Mouse (Mus musculus) midbrain, embryonic 10.5 days (tissue): ENCODE data around the gene Podxl. TPM values are rescaled to one million over a fixed set of nuclear protein-coding genes. Genes with fewer than 3 reads are reported as not detected.

Source experiments
- DNase-seq: peaks from one replicate; pipeline ENCODE4 v3.0.0-alpha.2; 2017; ENCODE audit warnings: low spot score
- H3K27ac ChIP-seq: fragments of 300-500 bp; sonication (generic); replicated peaks from 2 replicates; pipeline ENCODE4 v1.5.1; 2016; ENCODE audit warnings: mild to moderate bottlenecking
- H3K27me3 ChIP-seq: fragments of 300-500 bp; sonication (generic); 2 replicates; pipeline ENCODE4 v1.6.1; 2016; ENCODE audit warnings: low read depth, mild to moderate bottlenecking; ENCODE audit not compliant: poor library complexity, severe bottlenecking
- H3K36me3 ChIP-seq: fragments of 300-500 bp; sonication (generic); 2 replicates; pipeline ENCODE4 v1.6.1; 2016; ENCODE audit warnings: mild to moderate bottlenecking, moderate library complexity
- H3K4me1 ChIP-seq: fragments of 300-500 bp; sonication (generic); 2 replicates; pipeline ENCODE4 v1.6.1; 2016
- H3K4me3 ChIP-seq: fragments of 300-500 bp; sonication (generic); 2 replicates; pipeline ENCODE4 v1.5.1; 2016; ENCODE audit warnings: mild to moderate bottlenecking, moderate library complexity
- H3K9me3 ChIP-seq: fragments of 300-500 bp; sonication (generic); replicated peaks from 2 replicates; pipeline ENCODE4 v1.6.1; 2016; ENCODE audit warnings: mild to moderate bottlenecking
- WGBS: fragments of 180-500 bp; shearing (Covaris S2); methylation state at CpG from one replicate; pipeline ENCODE4 v1.1.7; 2016; 5-methylcytosine and 5-hydroxymethylcytosine counted together
- polyA plus RNA-seq: library from polyadenylated mRNA; unstranded; fragments of >200 nt; fragmentation: Nextera tagmentation; extraction: Ambion mirVana; gene quantifications from 2 replicates; pipeline ENCODE4 v1.2.1, GENCODE M21; 2016

The Podxl gene
- polyA plus RNA-seq, result 19.7 and 22.4 TPM in 2 replicates

DNA sequence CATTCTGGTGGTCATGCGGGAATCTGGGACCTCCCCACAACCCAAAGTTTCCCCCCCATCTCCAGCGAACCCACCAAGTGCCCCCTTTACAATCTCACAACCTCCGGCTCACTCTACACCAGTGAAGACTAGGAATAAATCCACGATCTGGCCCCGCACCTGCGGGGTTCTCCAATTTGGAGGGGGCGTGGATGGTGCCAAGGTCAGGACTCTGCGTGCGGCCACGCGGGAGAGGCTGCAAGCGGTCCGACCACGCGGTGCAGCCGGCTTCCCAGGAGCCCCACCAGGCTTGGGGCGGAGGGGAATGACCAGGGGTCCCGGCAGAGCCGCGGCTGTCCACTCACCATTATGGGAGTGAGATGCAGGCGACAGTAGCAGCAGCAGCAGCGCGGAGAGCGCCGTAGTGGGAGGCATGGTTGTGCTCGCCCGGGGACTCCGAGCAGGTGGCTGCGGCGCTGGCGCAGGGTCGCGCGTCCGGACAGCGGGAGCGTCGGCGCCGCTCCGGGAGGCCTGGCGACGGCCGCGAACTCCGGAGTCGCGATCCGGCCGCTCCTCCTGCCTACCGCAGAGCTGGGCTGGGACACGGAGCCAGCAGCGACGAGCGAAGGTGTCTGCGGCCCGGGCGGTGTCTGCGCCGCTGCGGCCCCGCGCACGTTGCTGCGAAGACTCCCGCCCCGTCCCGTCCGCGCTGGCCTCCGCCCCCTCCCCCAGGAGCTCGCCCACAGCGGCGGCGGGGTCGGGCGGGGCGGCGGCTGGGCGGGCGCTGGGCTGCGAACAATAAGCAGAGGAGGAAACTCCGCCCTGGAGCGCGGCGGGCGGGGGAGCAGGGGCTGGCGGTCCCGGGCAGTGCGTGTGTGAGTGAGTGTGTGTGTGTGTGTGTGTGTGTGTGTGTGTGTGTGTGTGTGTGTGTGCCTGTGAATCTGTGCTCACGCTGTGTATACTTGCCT, at the start of gene Podxl:
Podxl (minus strand) TSS at position 747 of the 947 bp plus-strand sequence.
- peak; percentile 93 for DNase-seq
- H3K4me1 ChIP-seq, result peaks cover 76% of the 10 kb centered on the region
- H3K27me3 ChIP-seq, result peaks cover 42% of the 10 kb centered on the region
- H3K9me3 ChIP-seq, result no peaks in the 10 kb centered on the region
- H3K36me3 ChIP-seq, result no peaks in the 10 kb centered on the region
- peak within 1 kb of the TSS; percentile 93 for H3K27ac ChIP-seq
- under 1% methylated on average over 91 of the region's 91 CpGs for WGBS
- peak within 1 kb of the TSS; percentile 89 for H3K4me3 ChIP-seq

DNA sequence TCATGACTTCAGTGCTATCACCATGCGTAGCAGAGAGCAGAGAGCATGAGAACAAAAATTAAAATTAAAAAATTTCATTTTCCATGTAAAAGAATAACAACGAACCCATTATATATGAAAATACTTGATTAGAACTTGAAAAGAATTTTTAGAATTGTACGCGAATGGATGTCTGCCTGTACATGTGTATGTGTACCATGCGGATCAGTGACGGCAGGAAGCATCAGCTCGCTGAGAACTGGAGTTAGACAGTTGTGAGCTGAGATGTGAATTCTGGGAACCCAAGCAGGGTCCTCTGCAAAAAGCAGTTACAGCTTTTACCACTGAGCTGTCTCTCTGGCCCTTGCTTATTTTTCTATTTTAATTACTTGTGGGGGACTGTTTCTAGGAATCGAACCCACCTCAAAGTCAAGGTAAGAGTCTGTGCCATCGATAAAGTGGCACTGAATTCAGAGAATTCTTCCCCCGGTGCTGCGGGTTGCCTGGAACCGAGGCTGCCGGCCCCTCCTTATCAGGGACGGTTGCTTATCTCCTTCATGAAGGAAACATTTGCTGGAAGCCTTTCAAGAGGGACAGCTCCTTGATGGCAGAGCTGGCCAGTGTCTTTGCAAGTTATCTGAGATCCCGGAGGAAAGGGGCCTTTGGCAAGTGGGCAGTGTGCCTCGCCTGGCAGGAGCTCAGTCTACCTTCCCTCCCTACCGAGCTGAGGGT, 48.9 kb upstream of the Podxl start:
- H3K27ac ChIP-seq, result no peak overlapping the region
- peaks cover 14% of the 10 kb centered on the region for H3K4me1 ChIP-seq
- H3K36me3 ChIP-seq, result no peaks in the 10 kb centered on the region
- no peak for DNase-seq
- H3K27me3 ChIP-seq, result no peaks in the 10 kb centered on the region
- WGBS, result 85% methylated on average over 17 of the region's 17 CpGs
- H3K4me3 ChIP-seq, result no peak overlapping the region
- H3K9me3 ChIP-seq, result no peaks in the 10 kb centered on the region

DNA sequence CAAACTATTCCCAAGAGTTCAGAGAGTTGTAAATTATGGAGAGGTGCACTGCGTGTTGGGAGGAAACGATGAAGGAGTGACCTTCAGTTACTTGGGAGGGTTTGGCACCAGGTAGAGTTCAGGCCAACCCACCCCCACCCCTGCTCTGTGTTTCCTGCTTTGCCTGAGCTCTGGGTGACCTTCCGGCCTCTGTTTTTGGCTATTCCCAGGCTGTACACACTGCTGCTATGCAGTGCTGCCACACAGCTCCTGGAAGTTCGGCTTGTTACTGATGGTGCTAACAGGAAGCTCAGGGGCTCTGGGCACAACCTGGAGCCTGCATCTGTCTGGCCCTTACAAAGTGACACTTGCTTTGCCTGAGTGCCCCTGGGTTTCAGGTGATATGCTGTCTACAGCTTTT, 42.6 kb upstream of the Podxl start:
- Histone ChIP-seq H3K4me3 (no peak overlapping the region), H3K27me3 (no peaks in the 10 kb centered on the region), H3K27ac (no peak overlapping the region), H3K36me3 (no peaks in the 10 kb centered on the region), H3K9me3 (no peaks in the 10 kb centered on the region), H3K4me1 (peaks cover 11% of the 10 kb centered on the region)
- DNase-seq, result no peak
- 85% methylated on average over 4 of the region's 4 CpGs for WGBS

DNA sequence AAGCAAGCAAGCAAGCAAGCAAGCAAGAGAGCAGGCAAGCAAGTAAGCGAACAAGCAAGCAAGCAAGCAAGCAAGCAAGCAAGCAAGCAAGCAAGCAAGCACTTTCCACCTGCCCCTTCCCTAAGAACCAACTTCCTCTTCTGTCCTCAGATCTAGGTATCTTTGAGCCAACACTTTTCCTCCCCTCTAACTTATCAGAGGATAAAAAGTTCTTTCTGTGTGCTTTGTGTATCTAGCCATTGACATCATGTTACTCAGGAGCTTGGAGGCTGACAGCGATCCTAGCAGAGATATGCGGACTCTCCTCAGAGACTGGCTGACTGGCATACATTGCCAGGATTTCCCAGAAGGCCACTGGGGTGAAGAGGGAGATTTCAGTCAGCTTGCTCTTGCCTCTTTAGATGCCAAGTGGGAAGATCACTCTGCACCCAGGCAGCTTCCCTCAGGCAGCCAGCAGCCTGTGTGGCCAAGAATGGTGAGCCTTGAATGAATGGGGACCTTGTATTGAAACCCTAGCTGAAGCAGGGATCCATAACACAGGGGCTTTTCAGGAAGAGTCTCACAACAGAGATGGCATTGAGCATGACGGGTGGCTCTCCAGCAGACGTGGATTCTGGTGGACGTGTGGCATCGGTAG, 41.0 kb upstream of the Podxl start:
- Histone ChIP-seq H3K4me1 (peaks cover 22% of the 10 kb centered on the region), H3K27ac (no peak overlapping the region), H3K27me3 (no peaks in the 10 kb centered on the region), H3K9me3 (no peaks in the 10 kb centered on the region), H3K36me3 (no peaks in the 10 kb centered on the region), H3K4me3 (no peak overlapping the region)
- WGBS, result 91% methylated on average over 7 of the region's 7 CpGs
- no peak for DNase-seq

DNA sequence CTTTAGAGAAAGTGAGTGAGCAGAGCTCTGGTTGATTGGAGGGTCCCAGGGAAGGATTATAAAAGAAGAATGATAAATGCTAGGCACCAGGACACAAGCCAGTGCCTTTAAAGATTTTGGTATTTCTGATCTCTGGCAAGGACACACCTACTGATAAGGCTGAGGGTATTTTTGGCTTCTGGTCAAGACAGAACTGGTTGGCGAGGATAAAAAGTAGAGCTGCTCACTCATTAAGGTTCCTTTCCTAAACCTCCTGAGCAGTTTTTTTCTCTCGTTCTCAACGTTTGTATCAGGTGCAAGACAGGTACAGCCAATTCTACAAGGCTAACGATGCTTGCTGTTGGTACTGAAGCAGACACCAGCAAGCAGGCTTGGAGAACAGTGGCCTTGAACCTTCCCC, 38.7 kb upstream of the Podxl start:
- Histone ChIP-seq H3K4me1 (peaks cover 41% of the 10 kb centered on the region), H3K27ac (0 out of 2 replicates have a peak overlapping the region, but pooled peaks have one; percentile 90), H3K27me3 (no peaks in the 10 kb centered on the region), H3K36me3 (no peaks in the 10 kb centered on the region), H3K9me3 (no peaks in the 10 kb centered on the region), H3K4me3 (no peak overlapping the region)
- 90% methylated on average over 4 of the region's 4 CpGs for WGBS
- DNase-seq, result no peak

DNA sequence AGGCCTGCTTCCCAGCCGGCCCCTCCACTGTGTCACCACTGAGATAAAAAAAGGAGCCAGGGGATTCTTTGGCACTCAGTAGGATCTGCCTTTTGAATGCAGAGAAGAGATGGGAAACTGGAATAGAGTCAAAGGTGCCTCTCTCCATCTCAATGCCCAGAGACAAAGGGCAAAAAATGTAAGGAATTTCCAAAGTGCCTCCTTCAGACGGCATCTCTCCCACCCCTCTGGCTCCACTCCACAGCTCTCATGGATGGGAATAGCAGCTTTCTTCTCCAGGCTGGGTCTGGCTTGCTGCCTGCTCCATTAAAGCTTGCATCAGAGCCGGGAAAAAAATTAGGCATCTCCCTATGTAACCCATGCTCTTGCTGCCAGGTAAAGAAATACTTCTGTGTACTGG, 37.4 kb upstream of the Podxl start:
- no peaks in the 10 kb centered on the region for H3K9me3 ChIP-seq
- H3K27ac ChIP-seq, result peak overlapping the region; percentile 90
- 20% methylated on average over 3 of the region's 3 CpGs for WGBS
- no peak overlapping the region for H3K4me3 ChIP-seq
- no peak for DNase-seq
- peaks cover 55% of the 10 kb centered on the region for H3K4me1 ChIP-seq
- no peaks in the 10 kb centered on the region for H3K27me3 ChIP-seq
- no peaks in the 10 kb centered on the region for H3K36me3 ChIP-seq

DNA sequence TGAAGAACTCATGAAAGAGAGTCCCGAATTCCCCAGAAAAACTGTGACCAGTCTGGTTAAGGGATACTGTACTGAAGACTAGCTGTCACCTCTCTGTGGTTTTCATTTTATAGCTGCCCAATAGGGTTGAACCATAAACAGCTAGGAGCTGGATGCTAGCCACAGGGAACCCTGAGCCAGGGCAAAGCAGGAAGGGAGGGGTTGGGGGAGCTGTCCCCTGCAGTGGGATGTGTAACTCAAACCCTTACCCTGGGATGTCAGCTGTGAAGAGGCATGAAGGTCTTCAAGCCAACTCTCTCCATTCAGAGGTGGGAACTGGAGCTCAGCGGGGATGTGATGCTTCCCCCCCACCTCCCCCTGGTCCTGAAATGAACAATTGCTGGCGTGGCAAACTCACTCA, 36.1 kb upstream of the Podxl start:
- no peaks in the 10 kb centered on the region for H3K27me3 ChIP-seq
- peaks cover 62% of the 10 kb centered on the region for H3K4me1 ChIP-seq
- H3K27ac ChIP-seq, result peak overlapping the region; percentile 90
- no peaks in the 10 kb centered on the region for H3K36me3 ChIP-seq
- WGBS, result 30% methylated on average over 3 of the region's 3 CpGs
- DNase-seq, result no peak
- no peaks in the 10 kb centered on the region for H3K9me3 ChIP-seq
- H3K4me3 ChIP-seq, result no peak overlapping the region

DNA sequence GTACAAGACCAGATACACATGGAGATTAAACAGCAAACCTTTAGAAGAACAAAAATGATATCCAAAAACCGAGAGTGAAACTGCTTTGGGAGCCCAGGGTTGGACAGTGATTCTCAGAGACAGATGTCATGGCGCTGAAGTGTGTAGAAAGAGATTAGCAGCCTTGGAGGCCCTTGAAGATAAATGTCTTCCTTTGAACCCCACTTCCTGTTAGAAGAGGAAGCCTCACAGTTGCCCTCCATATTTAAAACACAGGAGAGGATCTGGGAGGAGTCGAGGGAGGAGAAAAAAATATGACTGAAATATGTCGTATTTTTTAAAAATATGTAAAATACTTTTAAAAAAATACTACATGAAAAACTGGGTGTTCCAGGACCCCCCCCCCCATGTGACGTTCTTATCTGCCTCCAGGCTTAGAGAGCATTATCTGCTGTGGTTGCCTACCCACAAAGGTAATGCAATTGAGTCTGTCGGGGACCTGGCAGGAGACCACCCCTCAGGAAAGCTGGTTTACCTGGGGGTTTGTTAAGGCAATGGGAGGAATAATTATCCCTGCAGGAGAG, 34.6 kb upstream of the Podxl start:
- DNase-seq, result no peak
- Histone ChIP-seq H3K27ac (peak overlapping the region; percentile 90), H3K27me3 (no peaks in the 10 kb centered on the region), H3K9me3 (no peaks in the 10 kb centered on the region), H3K4me1 (peaks cover 62% of the 10 kb centered on the region), H3K4me3 (no peak overlapping the region), H3K36me3 (no peaks in the 10 kb centered on the region)
- WGBS, result 72% methylated on average over 6 of the region's 6 CpGs

DNA sequence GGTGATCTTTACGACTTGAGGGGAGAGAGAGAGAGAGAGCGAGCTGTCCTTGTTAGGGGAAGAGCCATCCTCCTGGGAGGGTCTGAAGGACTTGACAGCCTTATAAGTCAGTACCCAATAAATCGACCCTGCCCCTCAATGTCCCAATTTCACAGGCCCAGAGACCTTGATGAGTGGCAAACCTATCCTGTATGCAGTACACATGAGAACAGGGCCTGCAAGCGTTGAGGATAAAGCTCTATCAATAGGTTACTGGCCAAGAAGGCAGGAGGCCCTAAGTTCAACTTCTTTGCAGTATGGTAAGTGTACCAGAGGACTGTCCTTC, 33.3 kb upstream of the Podxl start:
- Histone ChIP-seq H3K4me1 (peaks cover 70% of the 10 kb centered on the region), H3K36me3 (no peaks in the 10 kb centered on the region), H3K27ac (peak overlapping the region; percentile 90), H3K27me3 (no peaks in the 10 kb centered on the region), H3K9me3 (no peaks in the 10 kb centered on the region), H3K4me3 (peak overlapping the region; percentile 30)
- DNase-seq, result no peak
- WGBS, result 22% methylated on average over 4 of the region's 4 CpGs

DNA sequence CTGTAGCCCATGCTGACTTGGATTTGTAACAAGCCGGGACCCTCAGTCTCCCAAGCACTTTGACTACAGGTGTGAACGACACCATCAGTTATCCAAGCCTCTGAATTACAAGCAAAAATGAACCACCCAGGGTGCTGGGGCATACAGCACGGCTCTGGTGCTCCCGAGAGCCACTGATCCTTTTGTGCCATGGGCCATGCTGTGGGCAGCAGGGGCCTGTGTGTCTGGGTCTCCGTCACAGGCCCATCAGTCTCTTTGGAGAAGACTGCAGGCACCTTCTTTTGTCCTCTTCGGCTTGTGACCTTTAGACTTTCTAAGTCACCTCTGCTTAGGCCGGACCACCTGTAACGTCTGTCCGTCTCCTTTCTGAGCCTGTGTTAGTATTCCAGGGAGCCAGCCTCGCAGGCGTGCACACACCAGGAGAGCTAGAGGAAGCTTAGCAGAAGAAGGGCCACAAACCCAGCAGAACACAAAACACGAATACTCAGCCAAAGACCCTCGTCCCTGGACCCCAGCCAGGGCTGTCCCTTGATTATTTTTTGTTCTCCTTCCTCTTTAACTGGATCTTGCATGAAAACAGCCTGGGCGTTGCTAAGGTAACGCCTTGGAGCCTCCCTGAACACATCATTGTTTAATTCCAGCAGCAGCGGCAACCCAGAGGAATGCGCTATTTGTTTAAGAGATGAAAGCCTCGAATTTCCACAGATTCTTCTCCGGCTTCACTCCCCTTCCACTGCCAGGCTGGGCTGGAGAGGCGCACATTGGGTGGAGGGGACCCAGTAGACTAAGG, 32.8 kb upstream of the Podxl start:
- H3K27me3 ChIP-seq, result no peaks in the 10 kb centered on the region
- no peaks in the 10 kb centered on the region for H3K36me3 ChIP-seq
- H3K27ac ChIP-seq, result peak overlapping the region; percentile 90
- peak overlapping the region; percentile 30 for H3K4me3 ChIP-seq
- peak; percentile 84 for DNase-seq
- H3K9me3 ChIP-seq, result no peaks in the 10 kb centered on the region
- peaks cover 66% of the 10 kb centered on the region for H3K4me1 ChIP-seq
- WGBS, result 9% methylated on average over 20 of the region's 20 CpGs

DNA sequence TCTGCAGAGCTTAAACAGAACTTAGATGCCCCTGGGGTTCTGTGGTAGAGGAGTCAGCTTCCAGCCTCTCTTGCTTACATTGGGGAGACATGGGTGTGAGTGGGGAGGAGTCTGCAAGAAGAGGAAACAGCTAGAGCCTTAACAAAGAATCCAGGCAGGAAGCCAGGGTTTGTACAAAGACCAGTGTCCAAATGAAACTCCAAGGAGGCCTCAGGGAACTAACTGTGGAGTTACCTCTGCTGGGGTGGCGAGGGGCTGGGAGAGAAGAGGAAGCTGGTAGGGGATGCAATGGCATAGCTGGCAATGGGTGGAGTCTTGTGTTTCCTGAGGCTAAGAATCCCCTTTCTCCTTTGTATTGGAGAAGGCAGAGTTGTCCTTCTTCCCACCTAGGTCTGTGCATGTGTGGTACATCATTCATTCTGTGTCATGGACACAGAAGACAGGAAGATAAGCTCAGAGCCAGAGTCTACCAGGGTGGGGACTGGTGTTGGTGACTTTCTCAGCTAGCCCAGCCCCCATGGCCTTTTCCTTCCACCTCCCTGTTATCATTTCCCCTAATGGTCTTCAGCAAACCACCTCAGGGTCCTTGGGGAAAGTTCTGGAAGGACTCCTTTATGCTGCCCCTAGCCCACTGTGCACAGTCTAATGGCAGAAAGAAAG, 28.9 kb upstream of the Podxl start:
- H3K36me3 ChIP-seq, result no peaks in the 10 kb centered on the region
- peaks cover 33% of the 10 kb centered on the region for H3K4me1 ChIP-seq
- H3K4me3 ChIP-seq, result no peak overlapping the region
- DNase-seq, result no peak
- H3K27ac ChIP-seq, result peak overlapping the region; percentile 50
- H3K27me3 ChIP-seq, result no peaks in the 10 kb centered on the region
- no peaks in the 10 kb centered on the region for H3K9me3 ChIP-seq
- WGBS, result 71% methylated on average over 1 of the region's 1 CpGs
